ENCODE assay signal across 8 mouse cellular contexts in genomic region chr13:30334667-30335066, GRCm38 (mm10).
"Had no signal": no experiment of that assay in that cellular context is flagged by ENCODE, and none has a peak within 500 bp of the region (broad histone marks: within the 10 kb centered on the region; RNA-seq: fewer than 3 reads in every experiment).

No protein-coding gene starts in this region.

- DNase-seq: kidney, adult 9 months; kidney, postnatal 4 days; lung, adult 2 months; lung, postnatal 36 days; midbrain, embryonic 14.5 days; right cerebral cortex, postnatal 4 days; thymus, postnatal 36 days had no signal

- ATAC-seq: lung, postnatal 0 days had no signal
